Mouse (Mus musculus) liver, postnatal 0 days (tissue): ENCODE measurements around the gene Gm37240.

ENCODE experiments used
- CTCF ChIP-seq: sonication (generic); IDR thresholded peaks from 2 replicates; pipeline ENCODE4 v1.5.1; 2016; ENCODE audit warnings: antibody characterized with exemption, low read depth
- EP300 ChIP-seq: IDR thresholded peaks from 2 replicates; pipeline ENCODE4 v1.6.1; 2016; ENCODE audit warnings: antibody characterized with exemption, low read depth, mild to moderate bottlenecking

DNA sequence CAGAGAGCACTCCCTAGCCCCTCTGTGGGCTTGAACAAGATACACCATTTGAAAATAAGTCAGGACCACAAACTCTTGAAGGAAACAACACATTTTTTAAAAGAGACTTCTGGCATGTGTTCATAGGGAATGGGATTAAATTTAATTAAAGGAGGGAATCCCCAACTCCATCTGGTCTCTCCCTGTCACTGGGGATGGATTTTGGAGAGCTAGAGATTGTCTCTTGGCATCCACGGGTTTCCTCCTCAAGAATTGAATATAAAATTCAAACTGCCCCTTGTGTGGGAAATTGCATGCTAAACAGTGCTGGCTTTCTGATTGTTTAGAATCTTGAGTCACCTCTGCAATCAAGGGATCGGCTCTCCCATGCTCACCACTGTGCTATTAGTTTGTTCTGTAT, 1185.8 kb downstream of the Gm37240 start:
- TF ChIP-seq CTCF (no peak), EP300 (no peak)
